Mouse (Mus musculus) intestine, postnatal 0 days (tissue): ENCODE measurements around the gene Eid3. TPM values are rescaled to one million over a fixed set of nuclear protein-coding genes. Genes with fewer than 3 reads are reported as not detected.

Source experiments
- ATAC-seq: fragments of 200-750 bp; cut with Nextera tagmentation; 2 replicates; pipeline ENCODE4 v1.8.0; 2017; ENCODE audit warnings: mild to moderate bottlenecking, moderate TSS enrichment, moderate library complexity
- H3K27ac ChIP-seq: fragments of 300-500 bp; sonication (generic); 2 replicates; pipeline ENCODE4 v1.5.1; 2014; ENCODE audit warnings: mild to moderate bottlenecking, low read depth, low read length, moderate library complexity
- H3K27me3 ChIP-seq: fragments of 300-500 bp; sonication (generic); replicated peaks from 2 replicates; pipeline ENCODE4 v1.6.1; 2014; ENCODE audit warnings: low read length, mixed read lengths; ENCODE audit not compliant: control insufficient read depth, insufficient read depth
- H3K36me3 ChIP-seq: fragments of 300-500 bp; sonication (generic); 2 replicates; pipeline ENCODE4 v1.6.1; 2014; ENCODE audit warnings: mild to moderate bottlenecking, moderate library complexity; ENCODE audit not compliant: control insufficient read depth, insufficient read depth
- H3K4me1 ChIP-seq: fragments of 300-500 bp; sonication (generic); replicated peaks from 2 replicates; pipeline ENCODE4 v1.6.1; 2014; ENCODE audit warnings: antibody characterized with exemption, low read length, mixed read lengths; ENCODE audit not compliant: control insufficient read depth, insufficient read depth
- H3K4me2 ChIP-seq: fragments of 300-500 bp; sonication (generic); replicated peaks from 2 replicates; pipeline ENCODE4 v1.6.1; 2014; ENCODE audit warnings: low read depth, mild to moderate bottlenecking, moderate library complexity
- H3K4me3 ChIP-seq: fragments of 300-500 bp; sonication (generic); 2 replicates; pipeline ENCODE4 v1.5.1; 2014; ENCODE audit warnings: low read depth, low read length
- H3K9ac ChIP-seq: fragments of 300-500 bp; sonication (generic); 2 replicates; pipeline ENCODE4 v1.6.1; 2014; ENCODE audit warnings: mild to moderate bottlenecking, low read depth, low read length
- H3K9me3 ChIP-seq: fragments of 300-500 bp; sonication (generic); 2 replicates; pipeline ENCODE4 v1.6.1; 2016; ENCODE audit warnings: mixed run types; ENCODE audit not compliant: control insufficient read depth
- CTCF ChIP-seq: sonication (generic); IDR thresholded peaks from 2 replicates; pipeline ENCODE4 v1.5.1; 2016; ENCODE audit warnings: low read depth, mild to moderate bottlenecking, control low read depth, antibody characterized with exemption, moderate library complexity
- WGBS: fragments of 180-500 bp; shearing (Covaris S2); extraction: QIAGEN DNeasy Blood & Tissue Kit; methylation state at CpG from one replicate; pipeline ENCODE4 v1.1.7; 2014; 5-methylcytosine and 5-hydroxymethylcytosine counted together
- polyA plus RNA-seq: library from polyadenylated mRNA; unstranded; fragments of >200 nt; fragmentation: Nextera tagmentation; extraction: Ambion mirVana; gene quantifications from 2 replicates; pipeline ENCODE4 v1.2.1, GENCODE M21; 2015

Eid3 gene
- polyA plus RNA-seq, 1 experiment from 2014 or later: 0.17 TPM

- Histone ChIP-seq H3K9me3 (no peaks in the 10 kb centered on the region), H3K27ac (no peak overlapping the region), H3K4me1 (no peaks in the 10 kb centered on the region; the same call in 1 of the 2 replicates), H3K4me2 (no peak overlapping the region), H3K27me3 (0 out of 2 replicates have a peak, but pooled peaks cover 5% of the 10 kb centered on the region), H3K36me3 (no peaks in the 10 kb centered on the region), H3K4me3 (no peak overlapping the region), H3K9ac (no peak overlapping the region)
- no peak for ATAC-seq
- WGBS: 58% methylated on average over 4 of the region's 4 CpGs
- TF ChIP-seq CTCF: no peak
Observed at GRCm38 (mm10) chr10:82913238-82913637, 46.8 kb downstream of the Eid3 start.

- Histone ChIP-seq H3K4me1 (no peaks in the 10 kb centered on the region; the same call in 1 of the 2 replicates), H3K27me3 (0 out of 2 replicates have a peak, but pooled peaks cover 5% of the 10 kb centered on the region), H3K4me3 (no peak overlapping the region), H3K36me3 (no peaks in the 10 kb centered on the region), H3K27ac (no peak overlapping the region), H3K9ac (no peak overlapping the region), H3K9me3 (no peaks in the 10 kb centered on the region), H3K4me2 (no peak overlapping the region)
- no peak for TF ChIP-seq CTCF
- ATAC-seq: no peak
- 87% methylated on average over 6 of the region's 6 CpGs for WGBS
Observed at GRCm38 (mm10) chr10:82913772-82914171, 47.3 kb downstream of the Eid3 start.

Other genes starting within 250 kb of the Eid3 start
- gene 1190007I07Rik, start 243.4 kb upstream of the Eid3 start, polyA plus RNA-seq: 39.8 and 42.2 TPM in 2 replicates
- 48.3 and 48.6 TPM in 2 replicates for gene Tdg, start 236.8 kb upstream of the Eid3 start, polyA plus RNA-seq
- gene Glt8d2, start 176.0 kb upstream of the Eid3 start, polyA plus RNA-seq: 1.3 and 1.5 TPM in 2 replicates
- gene Hcfc2, start 170.5 kb upstream of the Eid3 start, polyA plus RNA-seq: 18.9 and 23.3 TPM in 2 replicates
- gene Nfyb, start 102.5 kb upstream of the Eid3 start, polyA plus RNA-seq: 19.8 and 20.2 TPM in 2 replicates
- 65.7 and 67.7 TPM in 2 replicates for gene Txnrd1, start 32.7 kb upstream of the Eid3 start, polyA plus RNA-seq
- 0.46 and 0.50 TPM in 2 replicates for gene Chst11, start 118.9 kb downstream of the Eid3 start, polyA plus RNA-seq